Mouse (Mus musculus) right cerebral cortex, postnatal 4 days (tissue): ENCODE measurements around the gene Ntng1.

ENCODE experiments used
- DNase-seq: peaks from one replicate; pipeline ENCODE4 v3.0.0-alpha.2; 2022

The Ntng1 gene

GRCm38 (mm10) chr3:109917926-109918694, 225.7 kb downstream of the Ntng1 start:
- DNase-seq = no peak

DNA sequence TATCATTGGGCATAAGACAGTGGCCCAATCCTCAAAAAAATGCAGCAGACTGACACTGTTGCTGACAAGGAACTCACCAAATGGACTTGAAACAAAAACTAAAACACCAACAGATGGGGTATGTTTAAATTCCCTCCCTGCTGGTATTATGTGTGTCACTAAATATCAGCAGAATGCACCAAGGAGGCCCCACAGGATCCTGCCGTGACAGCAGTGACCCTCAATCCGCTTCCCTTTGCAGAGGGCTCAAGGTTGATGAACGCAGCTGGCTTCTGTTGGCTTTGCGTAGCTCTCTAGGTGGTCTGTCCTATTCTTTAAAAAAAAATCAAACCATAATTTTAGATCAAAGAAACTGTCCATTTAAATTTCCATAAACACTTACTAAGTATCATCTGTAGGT, 226.7 kb downstream of the Ntng1 start:
- DNase-seq = no peak

GRCm38 (mm10) chr3:109914226-109914625, 229.6 kb downstream of the Ntng1 start:
- DNase-seq = no peak

DNA sequence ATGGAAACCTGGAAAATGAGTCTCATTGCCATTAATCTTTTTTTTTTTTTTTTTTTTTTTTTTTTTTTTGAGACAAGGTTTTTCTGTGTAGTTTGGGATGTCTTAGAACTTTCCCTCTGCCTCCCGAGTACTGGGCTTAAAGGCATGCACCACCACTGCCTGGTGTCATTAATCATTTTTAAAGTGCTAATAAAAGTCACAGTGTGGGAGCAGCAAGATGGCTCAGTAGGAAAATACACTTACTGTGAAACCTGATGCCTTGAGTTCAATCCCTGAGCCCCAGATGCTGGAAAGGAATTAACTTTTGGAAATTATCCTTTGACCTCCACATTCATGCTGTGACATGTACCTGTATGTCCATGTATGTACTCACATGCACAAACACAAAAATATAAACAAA, 253.2 kb downstream of the Ntng1 start:
- DNase-seq = no peak

DNA sequence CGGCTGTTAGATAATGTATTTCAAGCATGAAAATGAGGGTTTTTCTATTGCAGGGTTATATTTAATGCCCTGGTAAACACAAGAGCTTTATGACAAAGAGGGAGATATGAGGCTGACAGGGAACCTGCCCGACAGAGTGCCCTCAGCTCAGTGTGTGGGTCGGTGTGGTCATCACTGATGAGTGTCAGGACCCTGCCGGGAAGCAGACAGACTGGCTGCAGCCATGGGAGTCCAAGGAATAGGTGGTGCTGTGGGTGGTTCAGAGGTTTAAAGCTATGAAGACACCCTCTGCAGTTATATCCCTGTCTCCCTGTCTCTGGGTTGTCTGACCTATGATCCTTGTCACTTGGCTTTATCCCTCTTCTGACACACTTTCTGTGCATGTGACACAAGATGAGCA, 258.1 kb downstream of the Ntng1 start:
- no peak for DNase-seq

GRCm38 (mm10) chr3:109879061-109879460, 264.8 kb downstream of the Ntng1 start:
- DNase-seq = no peak

DNA sequence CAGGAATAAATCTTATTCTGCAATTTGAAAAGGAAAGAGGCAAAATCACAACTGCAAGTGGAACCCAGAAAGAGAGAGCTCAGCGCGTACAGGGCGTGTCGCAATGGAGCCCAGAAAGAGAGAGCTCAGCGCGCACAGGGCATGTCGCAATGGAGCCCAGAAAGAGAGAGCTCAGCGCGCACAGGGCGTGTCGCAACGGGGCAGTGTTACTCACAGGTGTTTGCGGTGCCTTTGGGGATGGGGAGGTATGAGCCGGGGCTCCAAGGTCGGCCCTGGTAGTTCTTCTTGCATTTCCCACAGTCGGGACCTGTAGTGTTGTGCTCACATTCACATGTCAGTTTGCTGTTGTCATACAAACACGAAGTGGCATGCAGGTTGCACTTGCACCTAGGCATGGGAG, 271.8 kb downstream of the Ntng1 start:
- no peak for DNase-seq

- no peak for DNase-seq
Observed at GRCm38 (mm10) chr3:109858276-109858675, 285.5 kb downstream of the Ntng1 start.

- DNase-seq = no peak
Observed at GRCm38 (mm10) chr3:109854449-109855155, 289.2 kb downstream of the Ntng1 start.

DNA sequence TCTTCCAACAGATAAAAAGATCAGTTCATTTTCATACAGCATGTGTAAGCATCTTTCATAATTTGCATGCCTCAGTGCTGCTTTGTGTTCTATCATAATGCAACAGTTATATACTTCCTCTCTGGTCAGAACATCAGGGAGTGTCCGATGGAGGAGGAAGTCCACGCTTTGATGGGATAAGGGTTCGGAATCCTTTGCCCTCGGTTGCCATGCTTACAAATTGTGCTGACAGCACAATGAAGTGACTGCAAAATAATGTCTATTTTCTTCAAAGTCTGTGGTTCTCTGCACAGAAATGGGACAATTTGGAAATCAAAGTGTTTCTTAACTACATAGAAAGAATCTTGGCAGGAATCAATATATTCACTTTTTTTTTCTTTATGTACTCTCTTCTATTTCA, 297.2 kb downstream of the Ntng1 start:
- DNase-seq = no peak

DNA sequence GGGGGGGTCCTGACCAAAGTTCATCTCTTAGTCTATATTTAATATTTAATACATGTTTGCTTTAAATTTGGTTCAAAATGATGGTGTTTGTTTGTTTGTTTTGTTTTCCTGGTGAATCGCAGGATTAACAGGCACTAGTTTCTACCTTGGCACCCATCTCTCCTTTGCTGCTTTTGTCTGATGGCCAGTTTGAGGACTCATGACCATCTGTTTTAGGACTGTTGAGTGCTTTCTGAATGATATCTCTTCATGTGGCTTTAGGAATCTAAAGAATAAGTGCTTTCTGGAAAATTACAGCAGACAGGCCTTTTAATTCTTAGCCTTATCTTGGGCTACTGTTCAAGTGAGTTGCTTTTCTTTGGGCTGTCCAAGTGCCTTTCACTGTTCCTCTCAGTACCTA, 318.0 kb downstream of the Ntng1 start:
- DNase-seq = no peak

- no peak for DNase-seq
Observed at GRCm38 (mm10) chr3:109822803-109823474, 320.9 kb downstream of the Ntng1 start.

DNA sequence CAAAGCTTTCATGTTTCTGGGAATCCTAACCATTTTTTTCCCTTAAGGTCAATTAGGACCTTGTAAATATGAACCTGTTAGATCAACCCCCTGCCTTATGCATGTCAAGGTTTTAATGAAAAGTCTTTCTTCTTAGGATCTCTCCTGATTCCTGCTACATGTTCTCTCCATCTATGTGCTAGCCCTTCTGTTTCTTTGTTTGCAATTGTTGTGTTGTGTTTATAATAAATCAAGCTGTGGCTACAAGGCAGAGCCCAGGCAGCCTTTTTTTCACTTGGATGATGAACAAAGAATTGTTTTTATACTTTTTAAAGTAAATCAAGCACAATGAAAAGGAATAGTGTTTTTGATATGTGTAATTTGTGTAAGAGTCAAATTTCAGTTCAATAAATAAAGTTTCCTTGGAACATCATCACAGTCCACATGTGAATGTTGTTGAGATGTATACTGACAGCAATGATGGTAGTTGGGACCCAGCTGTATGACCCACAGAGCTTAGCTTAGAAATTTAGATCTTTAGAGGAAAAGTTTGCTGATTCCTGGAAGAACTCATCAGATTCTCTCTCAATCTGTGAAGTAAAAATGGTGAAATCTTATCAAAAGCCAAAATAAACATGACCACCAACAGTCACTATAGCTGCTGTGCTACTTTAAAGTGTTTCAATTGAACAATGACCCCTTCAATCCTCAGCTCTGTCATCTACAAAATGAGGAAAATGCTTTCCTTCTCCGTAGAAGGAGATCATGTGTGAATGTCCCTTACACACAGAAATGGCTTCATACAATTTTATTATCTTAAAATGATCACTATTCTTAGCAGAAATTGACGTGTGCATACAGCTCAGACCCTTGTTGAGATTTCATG, 324.8 kb downstream of the Ntng1 start:
- no peak for DNase-seq

GRCm38 (mm10) chr3:109809065-109809464, 334.7 kb downstream of the Ntng1 start:
- no peak for DNase-seq

- no peak for DNase-seq
Observed at GRCm38 (mm10) chr3:109807211-109807934, 336.4 kb downstream of the Ntng1 start.

DNA sequence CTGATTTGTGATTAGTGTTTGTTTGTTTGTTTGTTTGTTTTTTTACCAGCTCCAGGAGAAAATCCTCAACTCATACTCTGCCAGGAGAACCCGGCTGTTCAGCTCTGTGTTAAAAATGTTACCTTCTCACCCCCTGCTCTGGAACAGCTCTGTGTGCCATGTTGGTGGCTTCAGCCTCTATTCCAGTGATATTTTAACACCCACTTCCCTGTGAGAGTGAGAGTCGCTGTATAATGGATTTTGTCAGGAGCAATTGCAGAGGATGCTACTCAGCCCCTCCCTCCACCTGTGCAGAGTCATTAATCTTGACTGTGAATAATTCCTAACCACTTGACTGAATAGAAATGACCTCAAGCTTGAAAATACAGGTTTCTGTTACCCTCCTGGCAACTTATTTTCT, 339.7 kb downstream of the Ntng1 start:
- no peak for DNase-seq

GRCm38 (mm10) chr3:109803616-109804015, 340.2 kb downstream of the Ntng1 start:
- DNase-seq = no peak

DNA sequence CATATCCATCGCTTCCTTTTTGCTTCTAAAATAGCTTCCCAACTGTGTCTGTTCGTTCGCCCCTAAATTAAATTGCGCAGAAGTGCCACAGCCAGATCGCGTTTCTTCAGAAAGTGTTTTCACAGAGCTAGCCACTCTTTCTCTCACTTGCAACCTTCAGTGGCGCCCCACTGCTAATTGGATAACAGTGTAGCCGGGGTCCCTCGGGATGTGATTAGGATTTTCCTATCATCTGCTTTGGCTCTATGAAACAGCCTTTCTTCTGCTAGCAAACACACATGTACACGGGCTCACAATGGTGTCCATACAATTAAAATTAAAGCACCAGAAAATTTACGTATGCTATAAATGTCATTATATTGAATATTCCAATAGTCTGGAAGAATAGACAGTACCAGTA, 346.5 kb downstream of the Ntng1 start:
- DNase-seq = no peak

DNA sequence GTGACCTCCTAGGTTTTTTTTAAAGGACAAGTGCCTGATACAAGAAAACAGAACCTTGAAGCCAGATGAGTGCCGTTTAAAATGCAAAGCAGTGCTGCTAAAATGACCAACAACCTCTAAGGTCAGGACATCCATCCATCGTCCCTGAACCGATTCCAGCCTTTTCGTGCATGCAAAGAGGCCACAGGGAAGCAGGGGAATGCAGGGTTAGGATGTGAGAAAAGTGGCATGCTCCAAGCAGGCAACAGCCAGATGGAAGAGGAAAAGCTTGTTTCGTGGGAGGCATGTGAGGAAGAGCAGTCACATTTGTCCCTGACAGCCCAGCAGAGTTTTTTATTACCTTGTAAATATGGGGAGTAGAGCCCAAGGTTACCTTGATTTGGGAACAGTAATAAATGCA, 360.6 kb downstream of the Ntng1 start:
- DNase-seq = no peak

DNA sequence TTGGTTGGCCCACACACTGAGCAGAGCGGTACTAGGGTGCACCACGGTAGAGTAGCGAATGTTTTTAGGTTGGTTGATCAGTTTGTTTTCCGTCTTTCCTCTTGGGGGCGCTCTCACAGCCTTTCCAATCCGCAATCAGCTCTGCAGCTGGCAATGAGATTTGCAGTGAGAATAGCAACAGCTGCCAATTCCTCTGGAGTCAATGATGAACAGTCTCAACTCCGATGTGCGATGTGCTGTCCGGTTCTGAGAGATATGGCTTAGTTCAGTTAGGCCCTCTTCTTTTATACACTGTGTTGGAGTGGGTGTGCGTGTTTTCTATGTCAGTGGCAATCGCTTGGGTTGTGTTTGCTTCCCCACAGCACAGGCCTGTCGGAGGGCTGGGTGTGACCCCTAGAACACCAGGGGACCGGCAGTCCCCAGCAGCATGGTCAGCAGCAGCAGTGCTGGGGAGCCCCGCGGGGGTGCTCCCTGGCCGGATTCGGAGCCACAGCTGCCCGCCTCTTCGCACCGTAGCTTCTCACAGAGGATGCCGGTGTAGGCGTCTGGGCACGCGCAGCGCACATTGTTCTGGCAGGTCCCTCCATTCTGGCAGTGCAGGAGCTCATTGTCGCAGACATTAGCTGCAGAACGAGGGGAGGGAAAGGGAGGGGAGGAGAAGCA, 361.4 kb downstream of the Ntng1 start:
- DNase-seq = peak; percentile 71

DNA sequence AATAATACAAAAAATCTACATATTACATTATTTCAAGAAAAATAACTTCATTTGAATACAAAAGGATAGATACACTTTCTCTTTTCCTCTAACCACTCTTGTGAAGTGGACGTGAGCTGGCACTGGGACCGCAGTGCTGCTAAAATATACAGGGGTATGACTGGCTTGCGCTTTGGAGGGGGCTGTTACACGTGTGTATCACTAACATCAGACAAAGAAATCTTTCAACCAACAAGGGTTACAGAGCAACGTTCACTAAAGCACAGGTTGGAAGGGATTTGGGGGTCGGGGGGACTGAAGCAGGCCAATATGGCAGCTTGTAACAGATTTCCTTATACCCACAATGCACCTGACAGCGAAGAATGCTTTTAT, 361.9 kb downstream of the Ntng1 start:
- peak; percentile 23 for DNase-seq

DNA sequence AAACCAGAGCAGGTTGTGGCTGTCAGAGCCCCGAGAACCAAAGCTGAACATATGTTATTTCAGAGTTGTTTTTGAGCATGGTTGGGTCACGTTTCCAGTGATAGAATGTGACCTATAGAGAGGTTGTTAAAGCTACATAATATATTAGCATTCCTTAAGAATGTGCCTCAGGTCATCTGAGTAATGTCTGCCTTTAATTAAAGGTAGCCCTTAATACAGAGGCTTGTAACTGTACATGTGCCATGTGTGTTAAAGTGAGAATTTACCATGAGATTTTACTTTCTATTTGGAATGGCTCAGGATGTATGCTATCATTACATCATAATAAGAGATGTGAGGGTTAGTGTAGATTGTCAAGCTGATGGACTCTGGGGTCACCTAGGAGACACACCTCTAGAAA, 368.6 kb downstream of the Ntng1 start:
- DNase-seq = no peak
